Mouse (Mus musculus) lung, adult 10 weeks (tissue): ENCODE data around the gene Gm17027. TPM values are rescaled to one million over a fixed set of nuclear protein-coding genes. Genes with fewer than 3 reads are reported as not detected.

ENCODE experiments used
- polyA plus RNA-seq: library from polyadenylated mRNA; stranded (reverse); fragments of 350-450 nt; fragmentation: Illumina TruSeq; extraction: RNeasy Lipid Tissue Mini Kit (QIAGEN cat#74804); gene quantifications from one replicate; pipeline ENCODE4 v1.2.3, GENCODE M21; 2014; ENCODE audit warnings: low read depth, low replicate concordance; ENCODE audit not compliant: insufficient read depth

Gm17027 gene
- not detected for polyA plus RNA-seq

GRCm38 (mm10) chr14:42162522-42162921 lies at the start of gene Gm17027:
Gene Gm17027 (minus strand): TSS chr14:42162622.

DNA sequence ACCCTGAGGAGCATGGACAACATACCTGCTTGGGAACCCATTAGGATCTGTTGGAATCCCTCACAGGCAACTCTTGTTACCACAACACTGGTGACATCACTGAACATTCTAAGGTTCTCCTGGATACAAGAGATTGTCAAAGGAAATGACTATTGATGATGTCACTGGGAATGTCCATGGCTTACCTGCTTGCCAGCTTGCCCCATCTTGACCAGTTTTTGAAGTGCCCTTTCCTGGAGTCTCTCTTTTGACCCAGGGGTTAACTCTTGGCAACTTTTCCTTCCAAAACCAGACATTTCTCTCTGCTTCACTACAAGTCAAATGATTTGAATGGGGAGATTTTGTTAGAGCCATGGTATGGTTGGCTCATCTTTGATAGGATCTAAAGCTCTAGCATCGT lies 28.3 kb upstream of the Gm17027 start, which contains the start of gene Gm3573:
TSS of gene Gm3573 (minus strand) at position 101 of the 400 bp plus-strand sequence.

GRCm38 (mm10) chr14:42117269-42117668 lies 45.2 kb downstream of the Gm17027 start, which contains the start of gene Gm7951:
Gene Gm7951 (minus strand): TSS chr14:42117369.

Other genes starting within 250 kb of the Gm17027 start
- not detected for gene 1700049E17Rik1, start 237.7 kb downstream of the Gm17027 start, polyA plus RNA-seq
- gene 1700024B05Rik, start 218.6 kb downstream of the Gm17027 start, polyA plus RNA-seq: not detected
- not detected for gene Gm6401, start 194.7 kb downstream of the Gm17027 start, polyA plus RNA-seq
- not detected for gene Gm3543, start 179.3 kb downstream of the Gm17027 start, polyA plus RNA-seq
- gene Gm7951, start 45.3 kb downstream of the Gm17027 start, polyA plus RNA-seq: not detected
- not detected for gene Gm3573, start 28.2 kb upstream of the Gm17027 start, polyA plus RNA-seq
- gene Gm17026, start 97.4 kb upstream of the Gm17027 start, polyA plus RNA-seq: not detected
- gene Gm9611, start 134.7 kb upstream of the Gm17027 start, polyA plus RNA-seq: not detected
- gene Gm7995, start 147.6 kb upstream of the Gm17027 start, polyA plus RNA-seq: not detected